Mouse (Mus musculus) MEL (cell line): Measurements from ENCODE around the gene Gm49358. TPM values are rescaled to one million over a fixed set of nuclear protein-coding genes. Genes with fewer than 3 reads are reported as not detected.

ENCODE experiments used
- DNase-seq: peaks from one replicate; pipeline ENCODE4 v3.0.0; 2011; ENCODE audit warnings: low read depth, low spot score
- H3K27ac ChIP-seq: 2 replicates; pipeline ENCODE4 v1.5.1; 2012; ENCODE audit warnings: low read depth, mild to moderate bottlenecking, control low read depth, low read length, moderate library complexity; ENCODE audit not compliant: control insufficient read depth
- H3K27me3 ChIP-seq, 2 experiments: fragments of 150-350 bp in 1 of 2; sonication (generic) in 1 of 2; 2 replicates each; pipeline ENCODE4 v1.6.1; 2012; ENCODE audit warnings: low read length in 2 of 2, mild to moderate bottlenecking in 2 of 2, improper control_type of control experiment in 1 of 2, moderate library complexity in 1 of 2; ENCODE audit not compliant: insufficient read depth in 2 of 2, control insufficient read depth in 1 of 2
- H3K36me3 ChIP-seq, 2 experiments: 2 replicates each; pipeline ENCODE4 v1.6.1; 2012 to 2014; ENCODE audit warnings: low read length in 2 of 2, improper control_type of control experiment in 1 of 2, inconsistent platforms in 1 of 2, mild to moderate bottlenecking in 1 of 2; ENCODE audit not compliant: insufficient read depth in 2 of 2, control insufficient read depth in 1 of 2
- H3K4me1 ChIP-seq, 2 experiments: fragments of 150-350 bp in 1 of 2; sonication (generic) in 1 of 2; 2 replicates each; pipeline ENCODE4 v1.6.1; 2012; ENCODE audit warnings: low read length in 2 of 2, improper control_type of control experiment in 1 of 2, mild to moderate bottlenecking in 1 of 2; ENCODE audit not compliant: insufficient read depth in 2 of 2, control insufficient read depth in 1 of 2
- H3K4me3 ChIP-seq, 2 experiments: fragments of 150-350 bp in 1 of 2; sonication (generic) in 1 of 2; 2 replicates each; pipeline ENCODE4 v1.5.1; 2012; ENCODE audit warnings: low read depth in 2 of 2, low read length in 2 of 2, mild to moderate bottlenecking in 2 of 2, moderate library complexity in 2 of 2, control low read depth in 1 of 2, improper control_type of control experiment in 1 of 2; ENCODE audit not compliant: control insufficient read depth in 1 of 2, insufficient read depth in 1 of 2
- H3K79me2 ChIP-seq: 2 replicates; pipeline ENCODE4 v1.6.1; 2012; ENCODE audit warnings: mild to moderate bottlenecking, low read length, moderate library complexity; ENCODE audit not compliant: control insufficient read depth, poor library complexity, insufficient read depth
- H3K9ac ChIP-seq: 2 replicates; pipeline ENCODE4 v1.6.1; 2012; ENCODE audit warnings: low read depth, mild to moderate bottlenecking, control low read depth, low read length, moderate library complexity; ENCODE audit not compliant: control insufficient read depth, poor library complexity, severe bottlenecking
- H3K9me3 ChIP-seq: fragments of 150-350 bp; sonication (generic); replicated peaks from 2 replicates; pipeline ENCODE4 v1.6.1; 2012; ENCODE audit warnings: mild to moderate bottlenecking, low read length, improper control_type of control experiment, moderate library complexity; ENCODE audit not compliant: insufficient read depth
- BHLHE40 ChIP-seq: IDR thresholded peaks from 2 replicates; pipeline ENCODE4 v1.6.1; 2012; ENCODE audit warnings: low read depth, mild to moderate bottlenecking, inconsistent platforms, low read length, improper control_type of control experiment, borderline replicate concordance
- E2F4 ChIP-seq: IDR thresholded peaks from 2 replicates; pipeline ENCODE4 v1.6.1; 2011; ENCODE audit warnings: low read depth, low read length, improper control_type of control experiment, borderline replicate concordance
- ETS1 ChIP-seq: IDR thresholded peaks from 2 replicates; pipeline ENCODE4 v1.6.1; 2012; ENCODE audit warnings: low read depth, mild to moderate bottlenecking, inconsistent platforms, low read length, improper control_type of control experiment, moderate library complexity
- GABPA ChIP-seq: IDR thresholded peaks from 2 replicates; pipeline ENCODE4 v1.6.1; 2012; ENCODE audit warnings: low read depth, mild to moderate bottlenecking, inconsistent platforms, low read length, improper control_type of control experiment, moderate library complexity
- KAT2A ChIP-seq: conservative IDR thresholded peaks from 2 replicates; pipeline ENCODE4 v1.6.1; 2012; ENCODE audit warnings: low read depth, low read length, improper control_type of control experiment, inconsistent platforms
- MYB ChIP-seq: IDR thresholded peaks from 2 replicates; pipeline ENCODE4 v1.6.1; 2011; ENCODE audit warnings: mild to moderate bottlenecking, low read depth, low read length, improper control_type of control experiment
- NELFE ChIP-seq: IDR thresholded peaks from 2 replicates; pipeline ENCODE4 v1.6.1; 2011; ENCODE audit warnings: low read depth, low read length, improper control_type of control experiment
- RAD21 ChIP-seq: IDR thresholded peaks from 2 replicates; pipeline ENCODE4 v1.6.1; 2011; ENCODE audit warnings: mild to moderate bottlenecking, low read depth, low read length, improper control_type of control experiment
- RCOR1 ChIP-seq: IDR thresholded peaks from 2 replicates; pipeline ENCODE4 v1.6.1; 2012; ENCODE audit warnings: low read depth, mild to moderate bottlenecking, inconsistent platforms, low read length, improper control_type of control experiment
- TAL1 ChIP-seq: IDR thresholded peaks from 2 replicates; pipeline ENCODE4 v1.6.1; 2012; ENCODE audit warnings: mild to moderate bottlenecking, inconsistent platforms, low read length, moderate library complexity, mixed read lengths
- TBP ChIP-seq: IDR thresholded peaks from 2 replicates; pipeline ENCODE4 v1.8.0; 2011; ENCODE audit warnings: low read depth, low read length, improper control_type of control experiment
- USF2 ChIP-seq, 2 experiments: IDR thresholded peaks; 2 replicates each; pipeline ENCODE4 v1.6.1; 2011 to 2012; ENCODE audit warnings: improper control_type of control experiment in 2 of 2, low read length in 2 of 2, borderline replicate concordance in 1 of 2, inconsistent platforms in 1 of 2, low read depth in 1 of 2, mild to moderate bottlenecking in 1 of 2; ENCODE audit not compliant: insufficient read depth in 1 of 2
- ZKSCAN1 ChIP-seq: IDR thresholded peaks from 2 replicates; pipeline ENCODE4 v1.6.1; 2012; ENCODE audit warnings: low read depth, mild to moderate bottlenecking, inconsistent platforms, low read length, improper control_type of control experiment, moderate library complexity
- ZNF384 ChIP-seq: IDR thresholded peaks from 2 replicates; pipeline ENCODE4 v1.6.1; 2012; ENCODE audit warnings: low read depth, mild to moderate bottlenecking, inconsistent platforms, low read length, improper control_type of control experiment
- polyA plus RNA-seq, 2 experiments: library from polyadenylated mRNA; stranded (reverse) in 1 of 2; unstranded in 1 of 2; fragments of >175 nt in 1 of 2; fragments of >200 nt in 1 of 2; gene quantifications; 2 replicates each; pipeline versions ENCODE4 v1.2.1 to v1.2.4; 2012; ENCODE audit warnings: low replicate concordance in 2 of 2, low read depth in 1 of 2; ENCODE audit not compliant: insufficient read length in 2 of 2, insufficient read depth in 1 of 2, missing spikeins in 1 of 2
- total RNA-seq: library from RNA; depleted of rRNA; stranded (reverse); fragments of 300-350 nt; gene quantifications from 2 replicates; pipeline ENCODE4 v1.2.3, GENCODE M21; 2012

Gm49358 gene
- total and polyA plus RNA-seq, 3 experiments: 1.3 TPM; not detected in 2

GRCm38 (mm10) chr10:86849508-86849907 lies 85.7 kb downstream of the Gm49358 start:
- Histone ChIP-seq H3K9me3 (no peaks in the 10 kb centered on the region), H3K9ac (no peak overlapping the region), H3K27ac (no peak overlapping the region), H3K27me3 (no peaks in the 10 kb centered on the region), H3K4me3 (no peak overlapping the region), H3K79me2 (no peaks in the 10 kb centered on the region), H3K4me1 (no peaks in the 10 kb centered on the region), H3K36me3 (no peaks in the 10 kb centered on the region)
- no peak for DNase-seq
- TF ChIP-seq NELFE: no peak
- TF ChIP-seq RAD21: no peak
- no peak for TF ChIP-seq BHLHE40
- no peak for TF ChIP-seq E2F4
- TF ChIP-seq RCOR1: no peak
- TF ChIP-seq ETS1: no peak
- no peak for TF ChIP-seq KAT2A
- no peak for TF ChIP-seq GABPA

- Histone ChIP-seq H3K36me3 (no peaks in the 10 kb centered on the region), H3K9ac (no peak overlapping the region), H3K79me2 (no peaks in the 10 kb centered on the region), H3K9me3 (no peaks in the 10 kb centered on the region), H3K27me3 (no peaks in the 10 kb centered on the region), H3K4me3 (no peak overlapping the region), H3K27ac (no peak overlapping the region), H3K4me1 (no peaks in the 10 kb centered on the region)
- TF ChIP-seq ZNF384 (no peak), TAL1 (no peak), E2F4 (no peak)
- no peak for DNase-seq
Observed at GRCm38 (mm10) chr10:86852160-86852559, 88.4 kb downstream of the Gm49358 start.

GRCm38 (mm10) chr10:86853433-86853832 lies 89.7 kb downstream of the Gm49358 start:
- H3K9me3 ChIP-seq: no peaks in the 10 kb centered on the region
- H3K27ac ChIP-seq: no peak overlapping the region
- DNase-seq: no peak
- TF ChIP-seq RCOR1 (no peak), E2F4 (no peak), TBP (no peak), MYB (no peak), ETS1 (no peak), USF2 (IDR thresholded peaks at IDR 0.05; ENCODE audit: borderline replicate concordance in 1 of 2, insufficient read depth in 1 of 2, low read depth in 1 of 2, low read length in 2 of 2) (no peak), TAL1 (no peak), ZKSCAN1 (no peak)
- H3K36me3 ChIP-seq: no peaks in the 10 kb centered on the region
- no peak overlapping the region for H3K9ac ChIP-seq
- no peaks in the 10 kb centered on the region for H3K27me3 ChIP-seq
- H3K79me2 ChIP-seq: no peaks in the 10 kb centered on the region
- H3K4me1 ChIP-seq: no peaks in the 10 kb centered on the region
- no peak overlapping the region for H3K4me3 ChIP-seq
